Mouse (Mus musculus): ENCODE data around the gene Rbm8a. TPM values are rescaled to one million over a fixed set of nuclear protein-coding genes. Genes with fewer than 3 reads are reported as not detected.
A peak's percentile ranks its signal among the peaks of the same experiment; 100 is the strongest.

Gene Rbm8a
- 144 and 147 TPM in 2 replicates for polyA plus RNA-seq (2014; fragmentation: Nextera tagmentation; extraction: Ambion mirVana)

- Histone ChIP-seq H3K27me3 (ENCODE audit: control insufficient read depth, insufficient read depth, low read length) (no peaks in the 10 kb centered on the region), H3K4me2 (replicated peaks; ENCODE audit: low read depth, low read length) (peak within 1 kb of the TSS; percentile 72), H3K9me3 (ENCODE audit: control insufficient read depth, low read depth, low read length) (no peaks in the 10 kb centered on the region), H3K4me3 (ENCODE audit: low read depth, low read length) (peak within 1 kb of the TSS; percentile 78), H3K27ac (ENCODE audit: low read length) (peak within 1 kb of the TSS; percentile 78), H3K36me3 (ENCODE audit: control insufficient read depth, insufficient read depth, low read length) (peaks cover 25% of the 10 kb centered on the region), H3K4me1 (ENCODE audit: control insufficient read depth, insufficient read depth, low read length) (peaks cover 6% of the 10 kb centered on the region; the same call in 1 of the 2 replicates), H3K9ac (replicated peaks; ENCODE audit: low read depth, low read length) (peak within 1 kb of the TSS; percentile 57)
- under 1% methylated on average over 48 of the region's 48 CpGs for WGBS
- peak; percentile 95 for ATAC-seq (ENCODE audit: insufficient number of reproducible peaks, insufficient read depth, low FRiP score, low read depth)
These were observed at the start of gene Rbm8a for GRCm38 (mm10) chr3:96629729-96630600. TSS of gene Rbm8a (plus strand) at chr3:96629933.

GRCm38 (mm10) chr3:96581141-96581540, 48.6 kb upstream of the Rbm8a start:
- Histone ChIP-seq H3K4me1 (ENCODE audit: control insufficient read depth, insufficient read depth, low read length) (peaks cover 15% of the 10 kb centered on the region), H3K9ac (replicated peaks; ENCODE audit: low read depth, low read length) (no peak overlapping the region), H3K9me3 (ENCODE audit: control insufficient read depth, low read depth, low read length) (no peaks in the 10 kb centered on the region), H3K4me2 (replicated peaks; ENCODE audit: low read depth, low read length) (no peak overlapping the region), H3K4me3 (ENCODE audit: low read depth, low read length) (no peak overlapping the region), H3K36me3 (ENCODE audit: control insufficient read depth, insufficient read depth, low read length) (no peaks in the 10 kb centered on the region), H3K27ac (ENCODE audit: low read length) (no peak overlapping the region), H3K27me3 (ENCODE audit: control insufficient read depth, insufficient read depth, low read length) (no peaks in the 10 kb centered on the region)
- 53% methylated on average over 6 of the region's 6 CpGs for WGBS
- ATAC-seq (ENCODE audit: insufficient number of reproducible peaks, insufficient read depth, low FRiP score, low read depth), result no peak

- Histone ChIP-seq H3K4me1 (ENCODE audit: control insufficient read depth, insufficient read depth, low read length) (peaks cover 9% of the 10 kb centered on the region), H3K9ac (replicated peaks; ENCODE audit: low read depth, low read length) (no peak overlapping the region), H3K27ac (ENCODE audit: low read length) (no peak overlapping the region), H3K4me3 (ENCODE audit: low read depth, low read length) (no peak overlapping the region), H3K36me3 (ENCODE audit: control insufficient read depth, insufficient read depth, low read length) (no peaks in the 10 kb centered on the region), H3K9me3 (ENCODE audit: control insufficient read depth, low read depth, low read length) (no peaks in the 10 kb centered on the region), H3K4me2 (replicated peaks; ENCODE audit: low read depth, low read length) (no peak overlapping the region), H3K27me3 (ENCODE audit: control insufficient read depth, insufficient read depth, low read length) (no peaks in the 10 kb centered on the region)
- no peak for ATAC-seq (ENCODE audit: insufficient number of reproducible peaks, insufficient read depth, low FRiP score, low read depth)
- 76% methylated on average over 16 of the region's 16 CpGs for WGBS
These were observed 47.8 kb upstream of the Rbm8a start for GRCm38 (mm10) chr3:96581771-96582515.

- Histone ChIP-seq H3K4me1 (ENCODE audit: control insufficient read depth, insufficient read depth, low read length) (peaks cover 2% of the 10 kb centered on the region; the same call in 1 of the 2 replicates), H3K4me3 (ENCODE audit: low read depth, low read length) (no peak overlapping the region), H3K9me3 (ENCODE audit: control insufficient read depth, low read depth, low read length) (no peaks in the 10 kb centered on the region), H3K9ac (replicated peaks; ENCODE audit: low read depth, low read length) (no peak overlapping the region), H3K36me3 (ENCODE audit: control insufficient read depth, insufficient read depth, low read length) (no peaks in the 10 kb centered on the region), H3K4me2 (replicated peaks; ENCODE audit: low read depth, low read length) (no peak overlapping the region), H3K27ac (ENCODE audit: low read length) (no peak overlapping the region), H3K27me3 (ENCODE audit: control insufficient read depth, insufficient read depth, low read length) (no peaks in the 10 kb centered on the region)
- WGBS, result 98% methylated on average over 5 of the region's 5 CpGs
- ATAC-seq (ENCODE audit: insufficient number of reproducible peaks, insufficient read depth, low FRiP score, low read depth), result no peak
These were observed 46.3 kb upstream of the Rbm8a start for GRCm38 (mm10) chr3:96583386-96583785.

GRCm38 (mm10) chr3:96590657-96591056, 39.1 kb upstream of the Rbm8a start:
- no peaks in the 10 kb centered on the region for H3K9me3 ChIP-seq (ENCODE audit: control insufficient read depth, low read depth, low read length)
- no peaks in the 10 kb centered on the region for H3K27me3 ChIP-seq (ENCODE audit: control insufficient read depth, insufficient read depth, low read length)
- WGBS, result 81% methylated on average over 4 of the region's 4 CpGs
- no peak for ATAC-seq (ENCODE audit: insufficient number of reproducible peaks, insufficient read depth, low FRiP score, low read depth)
- no peak overlapping the region for H3K27ac ChIP-seq (ENCODE audit: low read length)
- no peaks in the 10 kb centered on the region for H3K36me3 ChIP-seq (ENCODE audit: control insufficient read depth, insufficient read depth, low read length)
- no peak overlapping the region for H3K9ac ChIP-seq (replicated peaks; ENCODE audit: low read depth, low read length)
- no peak overlapping the region for H3K4me2 ChIP-seq (replicated peaks; ENCODE audit: low read depth, low read length)
- no peak overlapping the region for H3K4me3 ChIP-seq (ENCODE audit: low read depth, low read length)
- peaks cover 4% of the 10 kb centered on the region; the same call in 1 of the 2 replicates for H3K4me1 ChIP-seq (ENCODE audit: control insufficient read depth, insufficient read depth, low read length)

- Histone ChIP-seq H3K27ac (ENCODE audit: low read length) (peak overlapping the region; percentile 66; the same call in 1 of the 2 replicates), H3K9ac (replicated peaks; ENCODE audit: low read depth, low read length) (peak overlapping the region; percentile 62; the same call in 1 of the 2 replicates), H3K4me1 (ENCODE audit: control insufficient read depth, insufficient read depth, low read length) (peaks cover 17% of the 10 kb centered on the region; the same call in 1 of the 2 replicates), H3K36me3 (ENCODE audit: control insufficient read depth, insufficient read depth, low read length) (no peaks in the 10 kb centered on the region), H3K27me3 (ENCODE audit: control insufficient read depth, insufficient read depth, low read length) (no peaks in the 10 kb centered on the region), H3K4me2 (replicated peaks; ENCODE audit: low read depth, low read length) (peak overlapping the region; percentile 75), H3K9me3 (ENCODE audit: control insufficient read depth, low read depth, low read length) (no peaks in the 10 kb centered on the region), H3K4me3 (ENCODE audit: low read depth, low read length) (peak overlapping the region; percentile 56)
- ATAC-seq (ENCODE audit: insufficient number of reproducible peaks, insufficient read depth, low FRiP score, low read depth), result no peak
- under 1% methylated on average over 10 of the region's 10 CpGs for WGBS
These were observed 36.4 kb upstream of the Rbm8a start for GRCm38 (mm10) chr3:96593374-96593773.

GRCm38 (mm10) chr3:96593790-96594560, 35.8 kb upstream of the Rbm8a start, which contains the start of gene Polr3gl:
TSS of gene Polr3gl (minus strand) at chr3:96594181.
- Histone ChIP-seq H3K36me3 (ENCODE audit: control insufficient read depth, insufficient read depth, low read length) (no peaks in the 10 kb centered on the region), H3K4me2 (replicated peaks; ENCODE audit: low read depth, low read length) (peak within 1 kb of the TSS; percentile 75), H3K27ac (ENCODE audit: low read length) (peak within 1 kb of the TSS; percentile 66; the same call in 1 of the 2 replicates), H3K9ac (replicated peaks; ENCODE audit: low read depth, low read length) (peak within 1 kb of the TSS; percentile 62), H3K4me1 (ENCODE audit: control insufficient read depth, insufficient read depth, low read length) (peaks cover 21% of the 10 kb centered on the region; the same call in 1 of the 2 replicates), H3K9me3 (ENCODE audit: control insufficient read depth, low read depth, low read length) (no peaks in the 10 kb centered on the region), H3K4me3 (ENCODE audit: low read depth, low read length) (peak within 1 kb of the TSS; percentile 56), H3K27me3 (ENCODE audit: control insufficient read depth, insufficient read depth, low read length) (no peaks in the 10 kb centered on the region)
- WGBS, result under 1% methylated on average over 37 of the region's 38 CpGs
- peak; percentile 89 for ATAC-seq (ENCODE audit: insufficient number of reproducible peaks, insufficient read depth, low FRiP score, low read depth)

- WGBS, result 80% methylated on average over 5 of the region's 5 CpGs
- Histone ChIP-seq H3K4me2 (replicated peaks; ENCODE audit: low read depth, low read length) (no peak overlapping the region), H3K36me3 (ENCODE audit: control insufficient read depth, insufficient read depth, low read length) (no peaks in the 10 kb centered on the region), H3K9me3 (ENCODE audit: control insufficient read depth, low read depth, low read length) (no peaks in the 10 kb centered on the region), H3K4me1 (ENCODE audit: control insufficient read depth, insufficient read depth, low read length) (peaks cover 24% of the 10 kb centered on the region; the same call in 1 of the 2 replicates), H3K9ac (replicated peaks; ENCODE audit: low read depth, low read length) (no peak overlapping the region), H3K27ac (ENCODE audit: low read length) (no peak overlapping the region), H3K4me3 (ENCODE audit: low read depth, low read length) (no peak overlapping the region), H3K27me3 (ENCODE audit: control insufficient read depth, insufficient read depth, low read length) (no peaks in the 10 kb centered on the region)
- no peak for ATAC-seq (ENCODE audit: insufficient number of reproducible peaks, insufficient read depth, low FRiP score, low read depth)
These were observed 34.9 kb upstream of the Rbm8a start for GRCm38 (mm10) chr3:96594851-96595250.
